In genomic region chr11:44142996-44143395, GRCm38 (mm10) we compare ENCODE assay signal across 16 mouse cellular contexts.
DNase-seq lines count a peak whose midpoint lies in the region; ATAC-seq lines count a peak whose summit lies in the region.
"Had no signal": no experiment of that assay in that cellular context is flagged by ENCODE, and none has a peak within 500 bp of the region (broad histone marks: within the 10 kb centered on the region; RNA-seq: fewer than 3 reads in every experiment).

No protein-coding gene starts in this region.

- ATAC-seq in frontal cortex, adult (ENCODE audit: low TSS enrichment), result peak; percentile 50; the same call in 1 of the 2 replicates
- no peak for ATAC-seq in megakaryocyte progenitor cell, adult 5-6 weeks (replicated peaks; ENCODE audit: poor library complexity)
- ATAC-seq: activated CD4-positive, CD25-positive, alpha-beta regulatory T cell, adult 4 months had no signal

- intact Hi-C loops in heart, postnatal 25 days (cut with DNase I), result no loop called here

- DNase-seq in frontal cortex, postnatal 14 days (ENCODE audit: low spot score in 2 of 2), result no peak
- DNase-seq in testis, postnatal 10 days (ENCODE audit: low spot score), result peak; percentile 26
- no peak for DNase-seq in testis, postnatal 14 days (ENCODE audit: low spot score)
- DNase-seq in layer of hippocampus, postnatal 36 days, result peak; percentile 21 to 27
- DNase-seq in spleen, adult 12 weeks (ENCODE audit: low spot score), result no peak
- DNase-seq in heart, postnatal 25 days (ENCODE audit: low spot score), result no peak
- DNase-seq: adrenal gland, postnatal 25 days; cerebellum, postnatal 36 days; gastrocnemius, postnatal 10 days; heart, adult 18-20 months; kidney, adult 8-10 months; kidney, postnatal 25 days; lung, adult 18-20 months had no signal

Comparison
In these comparisons a context has a peak if more than half of its experiments do, and no peak if none do; other contexts are left out.
1. DNase-seq: peak in testis, postnatal 10 days (single experiment) and layer of hippocampus, postnatal 36 days (2 of 2); none in frontal cortex, postnatal 14 days (0 of 2), testis, postnatal 14 days (single experiment), spleen, adult 12 weeks (single experiment) and heart, postnatal 25 days (single experiment).